Mouse (Mus musculus): ENCODE measurements around the gene Hoxc11. TPM values are rescaled to one million over a fixed set of nuclear protein-coding genes. Genes with fewer than 3 reads are reported as not detected.

Gene Hoxc11
- polyA plus RNA-seq (2012; fragmentation: generic; extraction: Trizol) = not detected

DNA sequence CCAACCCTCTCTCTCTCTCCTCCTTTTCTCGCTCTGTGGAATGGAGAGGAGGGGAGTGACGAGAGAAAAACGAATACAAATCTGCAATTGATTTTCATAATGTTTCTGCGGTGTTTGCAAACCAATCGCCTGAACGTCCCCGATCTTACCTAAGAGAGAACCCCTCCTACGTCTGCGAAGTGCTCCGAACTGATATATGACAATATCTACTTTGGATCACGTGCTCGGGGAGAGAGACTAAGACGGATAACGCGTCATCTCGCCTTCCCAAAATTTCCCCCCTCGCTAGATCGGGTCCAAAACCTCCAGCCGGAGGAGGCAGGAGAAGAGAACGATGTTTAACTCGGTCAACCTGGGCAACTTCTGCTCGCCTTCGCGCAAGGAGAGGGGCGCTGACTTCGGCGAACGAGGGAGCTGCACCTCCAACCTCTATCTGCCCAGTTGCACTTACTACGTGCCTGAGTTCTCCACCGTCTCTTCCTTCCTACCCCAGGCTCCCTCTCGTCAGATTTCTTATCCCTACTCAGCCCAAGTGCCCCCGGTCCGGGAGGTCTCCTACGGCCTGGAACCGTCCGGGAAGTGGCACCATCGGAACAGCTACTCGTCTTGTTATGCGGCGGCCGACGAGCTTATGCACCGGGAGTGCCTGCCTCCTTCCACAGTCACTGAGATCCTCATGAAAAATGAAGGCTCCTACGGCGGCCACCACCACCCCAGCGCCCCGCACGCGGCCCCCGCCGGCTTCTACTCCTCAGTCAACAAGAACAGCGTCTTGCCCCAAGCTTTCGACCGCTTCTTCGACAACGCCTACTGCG lies at the start of gene Hoxc11:
TSS of gene Hoxc11 (plus strand) at position 236 of the 815 bp plus-strand sequence.

GRCm38 (mm10) chr15:102921053-102922011 lies 32.9 kb upstream of the Hoxc11 start, which contains the start of gene Hoxc13:
TSS of gene Hoxc13 (plus strand) at chr15:102921103.

DNA sequence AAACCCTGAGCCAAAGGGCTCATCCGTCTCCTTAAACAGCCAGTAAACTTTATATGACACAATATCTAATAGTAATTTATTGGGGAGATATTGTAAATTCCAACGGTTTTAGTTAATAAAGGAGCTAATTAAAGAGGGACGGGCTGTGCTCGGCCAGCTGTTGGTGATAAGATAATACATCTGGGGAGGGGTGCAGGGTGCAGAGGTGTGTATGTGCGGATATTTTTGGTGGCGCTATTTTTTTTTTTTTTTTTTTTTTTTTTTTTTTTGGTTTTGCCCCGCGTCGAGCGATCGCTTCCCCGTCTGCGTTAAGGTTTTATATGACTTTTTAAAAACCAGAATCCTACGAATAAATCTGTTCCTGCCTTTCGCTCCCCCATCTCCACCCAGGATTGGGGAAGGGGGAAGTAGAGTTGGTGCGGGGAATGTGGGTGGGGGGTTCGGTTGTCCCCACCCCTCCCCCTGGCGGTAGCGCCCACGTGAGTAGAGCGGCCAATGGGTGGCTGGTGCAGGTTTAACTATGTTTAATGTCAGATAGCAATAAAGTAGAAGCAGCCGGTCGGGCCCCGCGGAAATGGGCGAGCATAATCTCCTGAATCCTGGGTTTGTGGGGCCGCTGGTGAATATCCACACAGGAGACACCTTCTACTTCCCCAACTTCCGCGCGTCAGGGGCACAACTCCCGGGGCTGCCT lies 17.8 kb upstream of the Hoxc11 start, which contains the start of gene Hoxc12:
TSS of gene Hoxc12 (plus strand) at position 479 of the 694 bp plus-strand sequence.

GRCm38 (mm10) chr15:102966776-102967311 lies 12.6 kb downstream of the Hoxc11 start, which contains the start of gene Hoxc10:
TSS of gene Hoxc10 (plus strand) at chr15:102966796.

GRCm38 (mm10) chr15:102967312-102967510 lies 13.0 kb downstream of the Hoxc11 start, which contains the start of gene Hoxc5:
TSS of gene Hoxc5 (plus strand) at chr15:102967443.

DNA sequence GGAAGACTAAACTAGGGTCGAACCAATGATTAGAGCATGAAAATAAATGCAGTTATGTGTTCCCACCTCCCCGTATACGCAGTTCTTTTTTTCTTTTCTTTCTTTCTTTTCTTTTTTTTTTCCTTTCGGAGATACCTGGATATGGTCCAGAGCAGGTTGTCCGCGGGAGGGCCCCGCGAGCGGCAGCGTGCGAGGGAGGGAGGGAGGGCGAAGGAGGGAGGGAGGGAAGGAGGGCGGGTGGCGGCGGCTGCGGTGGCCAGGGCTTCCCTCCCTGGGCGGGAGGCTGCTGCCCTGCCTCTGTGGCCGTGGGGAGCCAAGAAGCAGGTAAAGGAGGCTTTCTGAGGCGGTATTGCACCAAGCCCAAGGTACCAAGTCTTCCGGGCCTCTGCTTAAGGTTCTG lies 21.9 kb downstream of the Hoxc11 start, which contains the start of gene Hoxc9:
TSS of gene Hoxc9 (plus strand) at position 269 of the 400 bp plus-strand sequence.

GRCm38 (mm10) chr15:102990461-102991397 lies 36.5 kb downstream of the Hoxc11 start, which contains the start of gene Hoxc8:
TSS of gene Hoxc8 (plus strand) at chr15:102990607.

DNA sequence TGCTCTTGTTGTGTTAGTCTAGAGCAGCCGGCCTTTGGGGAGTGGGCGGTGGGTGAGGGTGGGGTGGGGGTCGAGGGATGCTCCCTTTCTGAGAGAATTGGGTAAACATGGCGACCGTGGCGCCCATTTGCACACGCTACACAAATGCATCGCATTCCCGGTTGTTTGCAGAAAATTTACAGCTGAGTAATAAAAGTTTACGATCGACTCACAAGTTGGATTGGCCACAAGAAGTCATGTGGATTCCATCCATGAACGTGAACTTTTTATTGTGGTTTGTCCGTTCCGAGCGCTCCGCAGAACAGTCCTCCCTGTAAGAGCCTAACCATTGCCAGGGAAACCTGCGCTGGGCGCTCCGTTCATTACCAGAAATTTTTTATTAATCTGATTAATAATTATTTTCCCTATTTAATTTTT lies 43.7 kb downstream of the Hoxc11 start, which contains the start of gene Hoxc6:
TSS of gene Hoxc6 (plus strand) at position 319 of the 417 bp plus-strand sequence.

Other genes starting within 250 kb of the Hoxc11 start
- 100 to 1,000 TPM in 1 of 2 experiments, 1 to 10 TPM in 1; 8.6 to 105 TPM for gene Calcoco1, start 232.2 kb upstream of the Hoxc11 start, polyA plus RNA-seq (2012; fragmentation: generic; extraction: Trizol)
- under 1 TPM in 1 of 2 experiments, not detected in 1; 0.01 TPM for gene Hoxc13, start 33.3 kb upstream of the Hoxc11 start, polyA plus RNA-seq (2012; fragmentation: generic; extraction: Trizol)
- not detected for gene Hoxc12, start 17.7 kb upstream of the Hoxc11 start, polyA plus RNA-seq (2012; fragmentation: generic; extraction: Trizol)
- gene Hoxc10, start 12.4 kb downstream of the Hoxc11 start, polyA plus RNA-seq (2012; fragmentation: generic; extraction: Trizol) = not detected
- gene Hoxc5, start 13.0 kb downstream of the Hoxc11 start, polyA plus RNA-seq (2012; fragmentation: generic; extraction: Trizol) = not detected
- gene Hoxc9, start 22.0 kb downstream of the Hoxc11 start, polyA plus RNA-seq (2012; fragmentation: generic; extraction: Trizol) = not detected
- not detected for gene Hoxc8, start 36.2 kb downstream of the Hoxc11 start, polyA plus RNA-seq (2012; fragmentation: generic; extraction: Trizol)
- gene Hoxc6, start 43.8 kb downstream of the Hoxc11 start, polyA plus RNA-seq (2012; fragmentation: generic; extraction: Trizol) = under 1 TPM; 0.01 to 0.04 TPM
- gene Hoxc4, start 64.5 kb downstream of the Hoxc11 start, polyA plus RNA-seq (2012; fragmentation: generic; extraction: Trizol) = not detected
- gene Smug1, start 212.7 kb downstream of the Hoxc11 start, polyA plus RNA-seq (2012; fragmentation: generic; extraction: Trizol) = 10 to 100 TPM in 1 of 2 experiments, 1 to 10 TPM in 1; 3.4 to 10.2 TPM

Data from C3H10T1/2 (cell line).